In the genomic region with DNA sequence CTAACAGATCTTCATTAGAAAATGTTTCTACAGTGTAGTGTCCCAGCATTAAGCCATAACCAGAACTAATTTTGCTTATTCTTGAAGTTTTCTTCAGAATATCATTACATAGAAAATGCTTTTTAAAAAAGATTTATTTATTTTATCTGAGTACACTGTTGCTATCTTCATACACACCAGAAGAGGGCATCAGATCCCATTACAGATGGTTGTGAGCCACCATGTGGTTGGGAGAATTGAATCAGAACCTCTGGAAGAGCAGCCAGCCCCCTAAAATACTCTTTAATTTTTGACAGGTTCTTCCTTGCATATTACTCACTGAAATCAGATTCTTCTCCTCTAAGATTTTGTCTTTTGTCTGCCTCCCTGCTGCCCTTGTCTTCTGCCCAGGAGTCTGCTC, we compare ENCODE assay signal across 23 mouse cellular contexts. TPM values are rescaled to one million over a fixed set of nuclear protein-coding genes. Genes with fewer than 3 reads are reported as not detected.
DNase-seq lines count a peak whose midpoint lies in the region; ATAC-seq and TF ChIP-seq lines count a peak whose summit lies in the region.
"Had no signal": no experiment of that assay in that cellular context is flagged by ENCODE, and none has a peak within 500 bp of the region (broad histone marks: within the 10 kb centered on the region; RNA-seq: fewer than 3 reads in every experiment).

No protein-coding gene starts in this region.

- H3K9ac ChIP-seq in midbrain, postnatal 0 days (replicated peaks; ENCODE audit: low read length, poor library complexity, severe bottlenecking) = no peak overlapping the region
- H3K9ac ChIP-seq in midbrain, embryonic 16.5 days (ENCODE audit: low read depth, low read length) = no peak overlapping the region
- H3K9ac ChIP-seq: heart, embryonic 13.5 days; hindbrain, embryonic 14.5 days had no signal

- intact Hi-C loops in gastrocnemius, adult 2 months (cut with DNase I) = no loop called here

- ATAC-seq in midbrain, postnatal 0 days (ENCODE audit: low FRiP score) = no peak
- no peak for ATAC-seq in midbrain, embryonic 16.5 days
- ATAC-seq in inflammation-experienced regulatory T-cells, adult 6 months = no peak
- ATAC-seq: activated CD4-positive, CD25-positive, alpha-beta regulatory T cell, adult 4 months; forebrain, embryonic 14.5 days; hindbrain, postnatal 0 days had no signal

- no peaks in the 10 kb centered on the region for H3K27me3 ChIP-seq in midbrain, postnatal 0 days (ENCODE audit: insufficient read depth, low read length)
- H3K27me3 ChIP-seq in midbrain, embryonic 16.5 days (ENCODE audit: control insufficient read depth, insufficient read depth, low read depth, low read length) = no peaks in the 10 kb centered on the region
- H3K27me3 ChIP-seq: heart, embryonic 13.5 days had no signal

- peak; percentile 24 for TF ChIP-seq CTCF in gastrocnemius, adult 2 months (IDR thresholded peaks at IDR 0.05)
- TF ChIP-seq CTCF in layer of hippocampus, adult 2 months (conservative IDR thresholded peaks at IDR 0.05) = peak; percentile 53
- peak; percentile 14; the same call in 1 of the 2 replicates for TF ChIP-seq CTCF in midbrain, postnatal 0 days (IDR thresholded peaks at IDR 0.05)

- no peaks in the 10 kb centered on the region for H3K4me1 ChIP-seq in midbrain, postnatal 0 days (ENCODE audit: insufficient read depth, low read length)
- H3K4me1 ChIP-seq in midbrain, embryonic 16.5 days (ENCODE audit: control insufficient read depth, insufficient read depth, low read length) = no peaks in the 10 kb centered on the region
- H3K4me1 ChIP-seq: heart, embryonic 13.5 days had no signal

- no peak overlapping the region for H3K4me3 ChIP-seq in gastrocnemius, adult 2 months
- H3K4me3 ChIP-seq in layer of hippocampus, adult 2 months = no peak overlapping the region
- no peak overlapping the region for H3K4me3 ChIP-seq in midbrain, postnatal 0 days (ENCODE audit: low read depth, low read length)
- H3K4me3 ChIP-seq in midbrain, embryonic 16.5 days (ENCODE audit: low read depth, low read length) = no peak overlapping the region
- H3K4me3 ChIP-seq: heart, embryonic 13.5 days had no signal

- H3K4me2 ChIP-seq in midbrain, postnatal 0 days (ENCODE audit: low read depth, low read length, poor library complexity, severe bottlenecking) = no peak overlapping the region
- H3K4me2 ChIP-seq in midbrain, embryonic 16.5 days (ENCODE audit: low read length) = no peak overlapping the region
- H3K4me2 ChIP-seq: heart, embryonic 13.5 days; hindbrain, embryonic 14.5 days had no signal

- no peak overlapping the region for H3K27ac ChIP-seq in gastrocnemius, adult 2 months
- no peak overlapping the region for H3K27ac ChIP-seq in layer of hippocampus, adult 2 months
- no peak overlapping the region for H3K27ac ChIP-seq in midbrain, postnatal 0 days (ENCODE audit: low read depth, low read length)
- H3K27ac ChIP-seq in midbrain, embryonic 16.5 days (ENCODE audit: low read length) = no peak overlapping the region
- H3K27ac ChIP-seq: heart, embryonic 13.5 days; hindbrain, embryonic 14.5 days; hindbrain, postnatal 0 days had no signal

- no peak for DNase-seq in gastrocnemius, adult 2 months
- DNase-seq in gastrocnemius, adult 18-20 months (ENCODE audit: low spot score) = no peak
- no peak for DNase-seq in layer of hippocampus, adult 2 months (ENCODE audit: low spot score in 2 of 2)
- DNase-seq in layer of hippocampus, postnatal 36 days = no peak
- no peak for DNase-seq in midbrain, postnatal 0 days (ENCODE audit: low spot score)
- DNase-seq: adrenal gland, adult 8-10 months; adrenal gland, postnatal 25 days; B cell, adult 2 months; cerebellum, adult 11-12 months; cerebellum, adult 8-10 months; cerebellum, postnatal 14 days; gastrocnemius, postnatal 14 days; heart, adult 11 months; heart, postnatal 14 days; heart, postnatal 4 days had no signal

- H3K9me3 ChIP-seq in midbrain, postnatal 0 days (ENCODE audit: low read length) = no peaks in the 10 kb centered on the region
- H3K9me3 ChIP-seq in midbrain, embryonic 16.5 days (replicated peaks; ENCODE audit: control insufficient read depth, low read length, poor library complexity, severe bottlenecking) = no peaks in the 10 kb centered on the region
- H3K9me3 ChIP-seq: heart, embryonic 13.5 days had no signal

- no peaks in the 10 kb centered on the region for H3K36me3 ChIP-seq in midbrain, postnatal 0 days (ENCODE audit: insufficient read depth, low read length)
- H3K36me3 ChIP-seq in midbrain, embryonic 16.5 days (ENCODE audit: control insufficient read depth, insufficient read depth, low read length) = no peaks in the 10 kb centered on the region
- H3K36me3 ChIP-seq: heart, embryonic 13.5 days had no signal

RNA-seq across cellular contexts. Expression of a gene that starts 18.6 kb away (rescaled TPM):
- total RNA-seq in gastrocnemius, adult 2 months (2021) = 1 to 10 TPM; 3.1 to 3.3 TPM
- total RNA-seq in gastrocnemius, adult 18-20 months (2021) = 1 to 10 TPM; 2.7 to 3.7 TPM
- total RNA-seq in layer of hippocampus, adult 2 months (2021) = 1 to 10 TPM; 1.4 to 1.6 TPM
- 1 to 10 TPM; 1.2 to 1.5 TPM for total RNA-seq in layer of hippocampus, postnatal 36 days (2021)
- 0.44 and 2.0 TPM in 2 replicates for total RNA-seq in midbrain, postnatal 0 days (2014; rRNA removed)
- polyA plus RNA-seq in midbrain, postnatal 0 days (2015; fragmentation: Nextera tagmentation; extraction: Ambion mirVana) = 0.29 and 0.49 TPM in 2 replicates
- 0.19 and 0.25 TPM in 2 replicates for polyA plus RNA-seq in midbrain, embryonic 16.5 days (2015; fragmentation: Nextera tagmentation; extraction: Ambion mirVana)
- polyA plus RNA-seq in inflammation-experienced regulatory T-cells, adult 6 months (2017; shearing (Covaris generic)) = not detected
- total RNA-seq: MEL had no signal
- polyA plus RNA-seq: activated CD4-positive, CD25-positive, alpha-beta regulatory T cell, adult 4 months had no signal
